Mouse (Mus musculus): Measurements from ENCODE around the gene Palm.
"Not testable (repeated sequence)": the region's sequence is repeated elsewhere in the genome, so short reads cannot be mapped to it uniquely, and the experiment has no call there.

The Palm gene

GRCm38 (mm10) chr10:79793051-79793737 is at the start of gene Palm:
Gene Palm, plus strand, starts transcription at chr10:79793572.
- DNase-seq (ENCODE audit: low read depth) = peak; percentile 44

- no peak for DNase-seq (ENCODE audit: low read depth)
Observed at GRCm38 (mm10) chr10:79743650-79744365, 49.6 kb upstream of the Palm start.

GRCm38 (mm10) chr10:79745411-79745810 is 48.0 kb upstream of the Palm start:
- DNase-seq (ENCODE audit: low read depth) = no peak

- DNase-seq (ENCODE audit: low read depth) = peak; percentile 95
Observed at GRCm38 (mm10) chr10:79745898-79746773, 47.2 kb upstream of the Palm start, which contains the start of gene Polrmt. Gene Polrmt, minus strand, starts transcription at chr10:79746581.

GRCm38 (mm10) chr10:79746774-79747151 is 46.6 kb upstream of the Palm start:
- peak; percentile 46 for DNase-seq (ENCODE audit: low read depth)

GRCm38 (mm10) chr10:79748496-79748895 is 44.9 kb upstream of the Palm start:
- DNase-seq (ENCODE audit: low read depth) = no peak

- peak; percentile 53 for DNase-seq (ENCODE audit: low read depth)
Observed at GRCm38 (mm10) chr10:79754856-79755516, 38.4 kb upstream of the Palm start, which contains the start of gene Fgf22. Gene Fgf22, plus strand, starts transcription at chr10:79755076.

GRCm38 (mm10) chr10:79755854-79756253 is 37.5 kb upstream of the Palm start:
- no peak for DNase-seq (ENCODE audit: low read depth)

- DNase-seq (ENCODE audit: low read depth) = no peak
Observed at GRCm38 (mm10) chr10:79756660-79757059, 36.7 kb upstream of the Palm start.

GRCm38 (mm10) chr10:79759675-79760074 is 33.7 kb upstream of the Palm start:
- DNase-seq (ENCODE audit: low read depth) = not testable (repeated sequence)

- DNase-seq (ENCODE audit: low read depth) = no peak
Observed at GRCm38 (mm10) chr10:79760603-79761143, 32.7 kb upstream of the Palm start.

GRCm38 (mm10) chr10:79762875-79763274 is 30.5 kb upstream of the Palm start:
- no peak for DNase-seq (ENCODE audit: low read depth)

GRCm38 (mm10) chr10:79764234-79764633 is 29.1 kb upstream of the Palm start:
- DNase-seq (ENCODE audit: low read depth) = no peak

- DNase-seq (ENCODE audit: low read depth) = no peak
Observed at GRCm38 (mm10) chr10:79765228-79765745, 28.1 kb upstream of the Palm start.

- DNase-seq (ENCODE audit: low read depth) = no peak
Observed at GRCm38 (mm10) chr10:79766001-79766507, 27.3 kb upstream of the Palm start.

GRCm38 (mm10) chr10:79766508-79767325 is 26.7 kb upstream of the Palm start, which contains the start of gene Rnf126:
Gene Rnf126, minus strand, starts transcription at chr10:79766952.
- peak; percentile 99 for DNase-seq (ENCODE audit: low read depth)

- DNase-seq (ENCODE audit: low read depth) = peak; percentile 60
Observed at GRCm38 (mm10) chr10:79767372-79768244, 25.8 kb upstream of the Palm start.

GRCm38 (mm10) chr10:79768400-79768799 is 25.0 kb upstream of the Palm start:
- peak; percentile 56 for DNase-seq (ENCODE audit: low read depth)

GRCm38 (mm10) chr10:79769329-79769728 is 24.0 kb upstream of the Palm start:
- DNase-seq (ENCODE audit: low read depth) = no peak

Measured in c-Kit-positive CD71-positive TER-119-negative erythroid progenitor cells, embryonic 14.5 days (primary cell).